Mouse (Mus musculus) liver, adult 10 weeks (tissue): ENCODE results near the gene Gm364. TPM values are rescaled to one million over a fixed set of nuclear protein-coding genes. Genes with fewer than 3 reads are reported as not detected.

Experiments
- polyA plus RNA-seq: library from polyadenylated mRNA; stranded (reverse); fragments of 350-450 nt; fragmentation: Illumina TruSeq; extraction: RNeasy Lipid Tissue Mini Kit (QIAGEN cat#74804); gene quantifications from one replicate; pipeline ENCODE4 v1.2.3, GENCODE M21; 2014; ENCODE audit warnings: low read depth, low replicate concordance

Gene Gm364
- not detected for polyA plus RNA-seq

DNA sequence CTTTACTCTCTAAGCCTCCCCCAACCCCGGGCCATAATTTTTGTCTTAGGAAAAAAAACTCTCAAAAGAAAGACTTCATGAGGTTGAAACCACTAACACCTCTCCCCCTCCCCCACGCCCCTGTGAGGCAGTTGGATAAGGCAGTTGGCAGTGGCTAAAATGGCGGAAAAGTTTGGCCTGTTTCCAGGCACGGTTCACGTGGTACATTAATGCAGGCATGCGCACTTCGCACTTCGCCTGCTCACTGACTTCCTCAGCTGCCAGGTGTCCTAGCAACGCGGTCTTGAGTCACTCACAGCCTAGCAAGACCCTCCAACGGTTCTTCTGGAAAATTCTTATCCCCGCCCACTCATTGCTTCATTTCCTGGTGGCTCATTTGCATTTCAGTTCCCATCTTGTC is at the start of gene Gm364:
Gene Gm364, plus strand, starts transcription at position 386 of the 400 bp plus-strand sequence.

DNA sequence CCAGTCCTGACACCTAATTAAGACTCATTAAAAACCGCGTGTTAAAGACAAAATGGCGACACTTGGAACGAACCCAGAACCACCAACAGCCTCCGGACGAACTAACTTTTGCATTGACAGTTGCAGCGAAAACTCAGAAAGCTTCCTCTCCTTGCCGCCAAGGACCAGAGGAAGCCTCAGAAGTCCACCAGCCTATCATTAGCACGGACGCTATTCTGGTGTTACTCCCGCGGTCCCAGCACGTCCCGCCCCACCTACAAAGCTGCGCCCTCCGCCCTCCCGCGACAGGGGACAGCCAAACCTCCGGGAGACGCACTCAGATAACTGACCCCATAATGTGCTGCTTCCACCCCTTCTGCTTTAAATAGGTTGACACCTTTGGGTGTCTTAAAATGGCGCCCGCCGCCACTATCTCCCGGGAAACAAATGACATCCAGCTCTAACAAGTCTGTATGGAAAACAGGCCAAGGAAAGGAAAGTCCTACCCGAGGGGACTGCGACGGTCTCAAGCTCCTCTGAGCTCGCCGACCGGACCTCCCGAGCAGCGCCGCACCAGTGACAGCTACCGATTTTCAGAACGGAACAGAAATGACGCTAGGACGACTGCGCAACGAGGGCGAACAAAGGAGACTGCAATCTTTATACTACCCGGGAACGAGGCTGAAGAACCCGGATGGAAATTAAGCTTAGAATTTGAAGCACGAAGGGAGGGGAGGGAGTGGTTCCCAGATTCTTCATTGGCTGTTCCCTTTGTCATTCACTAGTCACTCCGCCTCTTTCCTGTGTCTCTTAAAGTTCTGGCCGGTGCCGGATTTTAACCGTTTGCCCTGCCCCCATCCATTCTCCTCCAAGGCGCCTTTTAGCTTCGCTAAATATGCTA is 16.3 kb upstream of the Gm364 start, which contains the start of gene Rbmx:
Gene Rbmx, minus strand, starts transcription at position 670 of the 880 bp plus-strand sequence.

DNA sequence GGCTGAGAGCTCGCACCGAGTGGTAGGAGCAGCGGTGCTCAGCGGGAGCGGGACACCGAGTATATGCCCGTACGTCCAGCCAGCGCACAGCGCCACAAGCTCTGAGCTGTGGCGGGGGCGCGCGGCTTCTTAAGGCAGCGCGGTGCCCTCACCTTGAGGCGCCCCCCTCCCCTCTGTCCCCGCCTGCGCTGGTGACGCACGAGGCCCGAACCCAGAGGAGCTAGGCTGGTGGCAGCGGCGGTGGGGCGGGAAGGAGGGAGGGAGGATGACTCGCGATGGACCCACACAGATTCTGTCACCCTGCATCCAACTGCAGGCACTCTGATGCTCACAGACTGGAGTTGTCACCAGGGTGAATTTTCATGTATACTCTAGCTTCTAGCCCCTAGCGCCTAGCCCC is 94.7 kb downstream of the Gm364 start, which contains the start of gene Gpr101:
Gene Gpr101, minus strand, starts transcription at position 124 of the 400 bp plus-strand sequence.

Other genes with a start within 250 kb of the Gm364 start
- gene Cd40lg, start 197.0 kb upstream of the Gm364 start, polyA plus RNA-seq: not detected
- 3.9 TPM for gene Arhgef6, start 70.4 kb upstream of the Gm364 start, polyA plus RNA-seq
- 21.5 TPM for gene Rbmx, start 16.1 kb upstream of the Gm364 start, polyA plus RNA-seq
- gene Gpr101, start 94.6 kb downstream of the Gm364 start, polyA plus RNA-seq: not detected